Mouse (Mus musculus): ENCODE data around the gene Myrip. TPM values are rescaled to one million over a fixed set of nuclear protein-coding genes. Genes with fewer than 3 reads are reported as not detected.

Gene Myrip
- total RNA-seq, 2 experiments from 2014 or later, result 0.35 TPM; not detected in 1

GRCm38 (mm10) chr9:120519469-120520125, 218.3 kb downstream of the Myrip start:
- ATAC-seq (replicated peaks; ENCODE audit: poor library complexity), result no peak

- ATAC-seq (replicated peaks; ENCODE audit: poor library complexity), result no peak
Observed at GRCm38 (mm10) chr9:120521161-120521560, 219.8 kb downstream of the Myrip start.

Other genes starting within 250 kb of the Myrip start
- 10.6 and 11.9 TPM in 2 replicates for gene Cx3cr1, start 231.6 kb upstream of the Myrip start, total RNA-seq (2015)
- 10.8 and 13.9 TPM in 2 replicates for gene Cx3cr1, start 231.6 kb upstream of the Myrip start, total RNA-seq (2017)
- not detected in 2 replicates for gene Ccr8, start 209.4 kb upstream of the Myrip start, total RNA-seq (2015)
- gene Ccr8, start 209.4 kb upstream of the Myrip start, total RNA-seq (2017), result not detected in 2 replicates
- gene Slc25a38, start 191.1 kb upstream of the Myrip start, total RNA-seq (2015), result 15.8 and 17.1 TPM in 2 replicates
- gene Slc25a38, start 191.1 kb upstream of the Myrip start, total RNA-seq (2017), result 16.9 and 19.7 TPM in 2 replicates
- 3,721 and 3,879 TPM in 2 replicates for gene Rpsa, start 173.8 kb upstream of the Myrip start, total RNA-seq (2015)
- 5,290 and 6,669 TPM in 2 replicates for gene Rpsa, start 173.8 kb upstream of the Myrip start, total RNA-seq (2017)
- not detected in 2 replicates for gene Mobp, start 151.8 kb upstream of the Myrip start, total RNA-seq (2015)
- gene Mobp, start 151.8 kb upstream of the Myrip start, total RNA-seq (2017), result not detected in 2 replicates
- 61.7 and 79.5 TPM in 2 replicates for gene Eif1b, start 190.7 kb downstream of the Myrip start, total RNA-seq (2015)
- 93.5 and 120 TPM in 2 replicates for gene Eif1b, start 190.7 kb downstream of the Myrip start, total RNA-seq (2017)
- gene Entpd3, start 238.3 kb downstream of the Myrip start, total RNA-seq (2015), result not detected in 2 replicates
- not detected in 2 replicates for gene Entpd3, start 238.3 kb downstream of the Myrip start, total RNA-seq (2017)

Data from megakaryocyte progenitor cell, adult 5-6 weeks (primary cell).